Mouse (Mus musculus) heart, adult 10 weeks (tissue): ENCODE measurements around the gene 1700001J03Rik. TPM values are rescaled to one million over a fixed set of nuclear protein-coding genes. Genes with fewer than 3 reads are reported as not detected.

Experiments
- polyA plus RNA-seq: library from polyadenylated mRNA; stranded (reverse); fragments of 350-450 nt; fragmentation: Illumina TruSeq; extraction: RNeasy Lipid Tissue Mini Kit (QIAGEN cat#74804); gene quantifications from one replicate; pipeline ENCODE4 v1.2.3, GENCODE M21; 2014; ENCODE audit warnings: low read depth, low replicate concordance

1700001J03Rik gene
- 1.3 TPM for polyA plus RNA-seq

DNA sequence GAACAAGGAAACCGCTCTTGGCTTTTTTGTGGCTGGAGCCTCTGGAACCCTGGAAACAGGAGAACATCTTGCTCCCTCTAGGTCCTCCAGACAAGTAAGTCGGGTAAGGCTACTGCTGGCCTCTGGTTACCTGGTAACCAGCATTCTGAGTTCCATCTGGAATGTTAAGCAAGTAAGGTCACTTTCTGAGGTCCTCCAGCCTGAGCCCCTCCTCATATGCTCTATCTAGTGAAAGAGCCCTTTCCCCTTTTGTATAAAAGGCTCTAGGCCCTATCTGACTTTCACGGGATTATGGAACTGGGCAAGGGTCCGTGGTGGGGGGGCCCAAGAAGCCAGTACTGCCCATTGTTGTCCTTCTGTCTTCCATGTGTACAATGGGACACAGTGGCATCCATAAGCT, at the start of gene 1700001J03Rik:
Gene 1700001J03Rik, minus strand, starts transcription at position 101 of the 400 bp plus-strand sequence.

DNA sequence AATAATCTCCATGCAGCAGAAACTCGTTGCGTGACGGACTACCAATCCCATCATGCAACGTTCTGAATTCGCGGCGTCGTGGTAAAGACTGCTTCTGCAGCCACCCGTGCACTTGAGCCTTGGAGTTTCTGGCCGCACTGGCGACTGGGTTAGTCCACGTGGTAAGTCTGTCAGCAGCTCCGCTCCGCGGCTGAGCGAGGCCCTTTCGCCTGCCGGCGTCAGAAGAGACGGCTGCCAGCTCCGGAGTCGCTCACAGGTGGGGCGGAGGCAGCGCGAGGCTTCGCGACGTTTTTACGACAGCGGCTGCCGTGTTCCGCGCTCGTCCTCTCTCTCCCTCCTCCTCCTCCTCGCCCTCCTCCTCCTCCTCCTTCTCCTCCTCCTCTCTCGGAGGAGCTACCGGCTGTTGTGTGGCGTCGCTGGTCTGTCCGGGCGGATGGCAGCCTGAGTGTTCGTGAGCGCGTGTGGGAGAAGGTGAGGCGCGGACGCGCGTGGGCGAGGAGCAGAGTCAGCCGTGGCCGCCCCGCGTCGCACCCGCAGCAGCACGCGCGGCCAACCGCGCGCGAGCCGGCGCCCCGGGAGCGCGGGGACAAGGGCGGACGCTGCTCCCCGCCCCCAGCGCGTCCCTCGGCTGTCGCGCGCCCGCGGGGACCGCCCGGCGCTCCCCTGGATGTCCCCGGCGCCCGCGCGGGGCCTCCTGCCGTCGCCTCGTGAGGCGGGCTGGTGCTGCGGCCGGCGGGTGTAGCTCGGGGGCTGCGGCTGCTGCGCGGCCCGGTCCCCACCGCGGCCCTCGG, 46.0 kb upstream of the 1700001J03Rik start, which contains the start of gene Cdk8:
Gene Cdk8, plus strand, starts transcription at position 367 of the 791 bp plus-strand sequence.

GRCm38 (mm10) chr5:146220879-146221714, 36.0 kb upstream of the 1700001J03Rik start, which contains the start of gene Rnf6:
TSS of gene Rnf6 (minus strand) at chr5:146221555.

DNA sequence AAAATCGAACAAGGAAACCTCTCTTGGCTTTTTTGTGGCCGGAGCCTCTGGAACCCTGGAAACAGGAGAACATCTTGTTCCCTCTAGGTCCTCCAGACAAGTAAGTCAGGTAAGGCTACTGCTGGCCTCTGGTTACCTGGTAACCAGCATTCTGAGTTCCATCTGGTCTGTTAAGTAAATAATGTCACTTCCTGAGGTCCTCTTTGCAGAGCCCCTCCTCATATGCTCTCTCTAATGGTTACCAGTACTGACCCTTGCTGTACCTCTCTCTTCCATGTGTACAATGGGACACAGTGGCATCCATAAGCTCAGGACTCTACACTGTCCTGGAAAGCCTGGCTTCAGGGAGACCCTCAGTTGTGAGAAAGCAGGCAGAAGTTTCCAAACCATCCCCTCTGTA, 14.5 kb downstream of the 1700001J03Rik start, which contains the start of gene Gm6309:
Gene Gm6309, minus strand, starts transcription at position 101 of the 400 bp plus-strand sequence.

GRCm38 (mm10) chr5:146160439-146160838, 24.7 kb downstream of the 1700001J03Rik start, which contains the start of gene Gm5565:
TSS of gene Gm5565 (minus strand) at chr5:146160539.

Other genes starting within 250 kb of the 1700001J03Rik start
- gene Cyp3a25, start 175.7 kb downstream of the 1700001J03Rik start, polyA plus RNA-seq: 0.71 TPM
- 0.24 TPM for gene Cyp3a59, start 106.0 kb downstream of the 1700001J03Rik start, polyA plus RNA-seq
- gene Gm5565, start 24.8 kb downstream of the 1700001J03Rik start, polyA plus RNA-seq: not detected
- gene Gm6309, start 14.6 kb downstream of the 1700001J03Rik start, polyA plus RNA-seq: not detected
- 37.3 TPM for gene Rnf6, start 36.3 kb upstream of the 1700001J03Rik start, polyA plus RNA-seq
- 21.4 TPM for gene Cdk8, start 45.9 kb upstream of the 1700001J03Rik start, polyA plus RNA-seq
- 0.52 TPM for gene Wasf3, start 199.7 kb upstream of the 1700001J03Rik start, polyA plus RNA-seq